Mouse (Mus musculus) midbrain, postnatal 0 days (tissue): ENCODE results near the gene Tdp1. TPM values are rescaled to one million over a fixed set of nuclear protein-coding genes. Genes with fewer than 3 reads are reported as not detected.

ENCODE experiments used
- ATAC-seq: fragments of 200-750 bp; cut with Nextera tagmentation; 2 replicates; pipeline ENCODE4 v1.8.0; 2017; ENCODE audit warnings: moderate number of reproducible peaks, mild to moderate bottlenecking, moderate TSS enrichment, moderate library complexity; ENCODE audit not compliant: low FRiP score
- DNase-seq: peaks from one replicate; pipeline ENCODE4 v3.0.0-alpha.2; 2015; ENCODE audit warnings: low spot score
- H3K27ac ChIP-seq: fragments of 300-500 bp; sonication (generic); 2 replicates; pipeline ENCODE4 v1.5.1; 2014; ENCODE audit warnings: low read depth, mild to moderate bottlenecking, low read length, mixed read lengths
- H3K27me3 ChIP-seq: fragments of 300-500 bp; sonication (generic); 2 replicates; pipeline ENCODE4 v1.6.1; 2014; ENCODE audit warnings: low read length, control low read depth, mixed read lengths; ENCODE audit not compliant: insufficient read depth
- H3K36me3 ChIP-seq: fragments of 300-500 bp; sonication (generic); 2 replicates; pipeline ENCODE4 v1.6.1; 2014; ENCODE audit warnings: low read length, control low read depth, mixed read lengths; ENCODE audit not compliant: insufficient read depth
- H3K4me1 ChIP-seq: fragments of 300-500 bp; sonication (generic); 2 replicates; pipeline ENCODE4 v1.6.1; 2014; ENCODE audit warnings: mild to moderate bottlenecking, control low read depth, antibody characterized with exemption, low read length, mixed read lengths; ENCODE audit not compliant: insufficient read depth
- H3K4me2 ChIP-seq: fragments of 300-500 bp; sonication (generic); 2 replicates; pipeline ENCODE4 v1.6.1; 2014; ENCODE audit warnings: low read depth, mild to moderate bottlenecking, low read length, mixed read lengths; ENCODE audit not compliant: poor library complexity, severe bottlenecking
- H3K4me3 ChIP-seq: fragments of 300-500 bp; sonication (generic); 2 replicates; pipeline ENCODE4 v1.5.1; 2014; ENCODE audit warnings: low read depth, mild to moderate bottlenecking, low read length, moderate library complexity
- H3K9ac ChIP-seq: fragments of 300-500 bp; sonication (generic); replicated peaks from 2 replicates; pipeline ENCODE4 v1.6.1; 2014; ENCODE audit warnings: mild to moderate bottlenecking, low read length, moderate library complexity, mixed read lengths; ENCODE audit not compliant: poor library complexity, severe bottlenecking
- H3K9me3 ChIP-seq: fragments of 300-500 bp; sonication (generic); 2 replicates; pipeline ENCODE4 v1.6.1; 2016; ENCODE audit warnings: low read length, control low read depth
- CTCF ChIP-seq: IDR thresholded peaks from 2 replicates; pipeline ENCODE4 v1.5.1; 2016; ENCODE audit warnings: antibody characterized with exemption, mild to moderate bottlenecking
- WGBS: fragments of 180-500 bp; shearing (Covaris S2); extraction: QIAGEN DNeasy Blood & Tissue Kit; methylation state at CpG from one replicate; pipeline ENCODE4 v1.1.7; 2014; 5-methylcytosine and 5-hydroxymethylcytosine counted together
- polyA plus RNA-seq: library from polyadenylated mRNA; unstranded; fragments of >200 nt; fragmentation: Nextera tagmentation; extraction: Ambion mirVana; gene quantifications from 2 replicates; pipeline ENCODE4 v1.2.1, GENCODE M21; 2015
- total RNA-seq: library from RNA; depleted of rRNA; stranded (reverse); fragments of >200 nt; gene quantifications from 2 replicates; pipeline ENCODE4 v1.2.3, GENCODE M21; 2014

The Tdp1 gene
- total and polyA plus RNA-seq, 2 experiments from 2014 or later, result 19.0 to 31.8 TPM

DNA sequence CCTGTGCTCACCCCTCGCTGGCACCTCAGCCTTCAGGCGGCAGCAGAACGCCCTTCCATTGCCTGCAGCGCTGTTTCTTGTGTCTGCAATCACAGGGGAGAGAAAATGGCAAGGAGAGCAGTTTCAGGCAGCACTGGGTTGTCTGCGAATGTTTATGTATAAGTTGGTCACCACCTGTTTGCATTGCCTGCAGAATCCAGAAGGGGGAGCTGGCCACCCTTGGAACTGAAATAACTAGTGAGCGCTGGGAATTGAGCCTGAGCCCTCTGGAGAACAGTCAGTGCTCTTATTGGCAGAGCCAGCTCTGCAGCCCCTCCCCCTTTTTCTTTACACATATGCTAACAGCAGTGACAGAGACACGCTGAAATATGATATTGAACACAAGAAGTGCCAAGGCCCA is 88.5 kb downstream of the Tdp1 start:
- no peak for DNase-seq
- Histone ChIP-seq H3K4me3 (no peak overlapping the region), H3K27ac (no peak overlapping the region), H3K4me2 (no peak overlapping the region), H3K4me1 (no peaks in the 10 kb centered on the region), H3K27me3 (peaks cover 19% of the 10 kb centered on the region), H3K9ac (no peak overlapping the region), H3K9me3 (no peaks in the 10 kb centered on the region), H3K36me3 (no peaks in the 10 kb centered on the region)
- TF ChIP-seq CTCF, result peak; percentile 25; the same call in 1 of the 2 replicates
- no peak for ATAC-seq
- 60% methylated on average over 7 of the region's 7 CpGs for WGBS

DNA sequence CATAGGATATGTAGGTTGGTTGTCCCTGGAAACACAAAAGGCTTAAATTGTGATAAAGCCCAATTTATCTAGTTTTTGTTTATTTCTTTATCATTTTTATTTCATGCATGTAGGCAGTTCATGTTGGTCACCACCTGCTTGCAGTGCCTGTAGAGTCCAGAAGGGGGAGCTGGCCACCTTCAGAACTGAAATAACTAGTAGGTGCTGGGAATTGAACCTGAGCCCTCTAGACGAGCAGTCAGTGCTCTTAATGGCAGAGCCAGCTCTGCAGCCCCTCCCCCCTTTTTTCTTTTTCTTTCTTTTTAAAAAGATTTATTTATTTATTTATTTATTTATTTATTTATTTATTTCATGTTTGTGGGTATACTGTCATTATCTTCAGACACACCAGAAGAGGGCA is 89.3 kb downstream of the Tdp1 start:
- Histone ChIP-seq H3K9ac (no peak overlapping the region), H3K9me3 (no peaks in the 10 kb centered on the region), H3K27ac (no peak overlapping the region), H3K4me1 (no peaks in the 10 kb centered on the region), H3K36me3 (no peaks in the 10 kb centered on the region), H3K4me2 (no peak overlapping the region), H3K27me3 (peaks cover 14% of the 10 kb centered on the region), H3K4me3 (no peak overlapping the region)
- ATAC-seq, result no peak
- DNase-seq, result no peak
- peak; percentile 48 for TF ChIP-seq CTCF
- 78% methylated on average over 1 of the region's 1 CpGs for WGBS

DNA sequence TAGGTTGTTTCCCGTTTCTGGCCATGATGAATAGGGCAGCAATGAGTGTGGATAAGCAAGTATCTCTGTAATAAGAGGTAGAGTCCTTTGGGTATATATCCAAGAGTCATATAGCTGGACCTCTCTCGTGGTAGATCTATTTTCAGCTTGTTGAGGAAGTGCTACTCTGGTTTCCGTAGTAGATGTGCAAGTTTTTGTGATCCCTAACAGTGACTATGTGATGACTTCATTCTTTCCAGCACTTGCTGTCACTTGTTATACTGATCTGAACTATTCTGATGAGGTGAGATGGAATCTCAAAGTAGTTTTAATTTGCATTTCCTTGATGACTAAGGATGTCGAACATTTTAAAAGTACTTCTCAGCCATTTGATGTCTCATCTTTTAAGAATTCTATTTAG is 95.2 kb downstream of the Tdp1 start:
- no peak for ATAC-seq
- H3K4me1 ChIP-seq, result no peaks in the 10 kb centered on the region
- no peak for TF ChIP-seq CTCF
- no peak for DNase-seq
- H3K4me3 ChIP-seq, result no peak overlapping the region
- H3K4me2 ChIP-seq, result no peak overlapping the region
- no peaks in the 10 kb centered on the region for H3K27me3 ChIP-seq
- no peaks in the 10 kb centered on the region for H3K36me3 ChIP-seq
- H3K9me3 ChIP-seq, result no peaks in the 10 kb centered on the region
- no peak overlapping the region for H3K27ac ChIP-seq
- WGBS, result 81% methylated on average over 4 of the region's 4 CpGs
- H3K9ac ChIP-seq, result no peak overlapping the region

DNA sequence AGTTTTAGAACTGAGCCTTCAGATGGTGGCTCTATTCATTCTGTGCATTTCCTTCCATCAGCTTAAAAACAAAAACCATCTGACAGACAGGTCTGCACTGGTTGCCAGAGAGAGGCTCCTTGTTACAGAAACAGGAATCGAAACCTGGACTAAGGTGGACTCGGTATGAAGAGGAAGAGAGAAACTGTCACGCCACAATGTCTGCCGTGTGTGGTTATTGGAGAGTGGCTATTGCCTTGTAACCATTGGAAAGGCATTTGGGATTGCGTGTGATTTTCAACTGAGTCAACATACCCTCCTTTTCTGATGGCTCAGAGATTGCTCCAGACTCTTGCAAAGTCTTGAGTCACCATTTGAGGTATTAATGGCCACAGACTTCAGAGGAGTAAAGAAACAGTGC is 102.5 kb downstream of the Tdp1 start:
- ATAC-seq (no peak), DNase-seq (no peak)
- H3K27ac ChIP-seq, result no peak overlapping the region
- no peaks in the 10 kb centered on the region for H3K27me3 ChIP-seq
- no peaks in the 10 kb centered on the region for H3K4me1 ChIP-seq
- H3K36me3 ChIP-seq, result no peaks in the 10 kb centered on the region
- 92% methylated on average over 5 of the region's 5 CpGs for WGBS
- no peak overlapping the region for H3K9ac ChIP-seq
- no peak for TF ChIP-seq CTCF
- no peak overlapping the region for H3K4me3 ChIP-seq
- no peaks in the 10 kb centered on the region for H3K9me3 ChIP-seq
- H3K4me2 ChIP-seq, result no peak overlapping the region

GRCm38 (mm10) chr12:99988144-99988543 is 103.8 kb downstream of the Tdp1 start:
- no peak for ATAC-seq
- Histone ChIP-seq H3K27me3 (no peaks in the 10 kb centered on the region), H3K4me3 (no peak overlapping the region), H3K4me2 (no peak overlapping the region), H3K9ac (no peak overlapping the region), H3K4me1 (no peaks in the 10 kb centered on the region), H3K36me3 (no peaks in the 10 kb centered on the region), H3K27ac (no peak overlapping the region), H3K9me3 (no peaks in the 10 kb centered on the region)
- 79% methylated on average over 2 of the region's 2 CpGs for WGBS
- no peak for TF ChIP-seq CTCF
- peak; percentile 77 for DNase-seq

DNA sequence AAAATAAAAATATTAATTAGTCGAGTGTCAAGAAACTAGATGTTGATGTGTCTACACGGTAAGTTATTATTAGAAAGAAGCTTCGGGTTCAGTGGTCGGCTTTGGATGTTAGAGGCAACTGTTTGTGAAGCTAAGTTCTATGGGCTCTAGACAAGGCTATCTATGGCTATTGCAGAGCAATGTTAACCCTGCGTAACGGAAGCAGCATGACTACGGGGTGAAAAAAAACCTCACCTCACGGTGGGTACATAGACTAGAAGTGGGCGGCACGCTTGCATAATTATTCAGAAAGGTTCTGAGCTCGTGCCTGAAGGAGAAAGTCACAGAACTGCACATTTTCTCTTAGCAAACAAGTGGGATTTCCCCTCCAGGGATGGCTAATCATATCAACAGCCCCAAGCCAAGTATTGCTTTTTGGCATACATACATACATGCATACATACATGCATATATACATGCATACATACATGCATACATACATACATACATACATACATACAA is 108.1 kb downstream of the Tdp1 start:
- WGBS, result 92% methylated on average over 11 of the region's 11 CpGs
- Histone ChIP-seq H3K4me3 (no peak overlapping the region), H3K27me3 (no peaks in the 10 kb centered on the region), H3K4me1 (no peaks in the 10 kb centered on the region), H3K4me2 (no peak overlapping the region), H3K27ac (no peak overlapping the region), H3K9me3 (no peaks in the 10 kb centered on the region), H3K9ac (no peak overlapping the region), H3K36me3 (no peaks in the 10 kb centered on the region)
- ATAC-seq (no peak), DNase-seq (no peak)
- TF ChIP-seq CTCF, result no peak
